Mouse (Mus musculus) intestine, embryonic 14.5 days (tissue): ENCODE results near the gene Gm26938. TPM values are rescaled to one million over a fixed set of nuclear protein-coding genes. Genes with fewer than 3 reads are reported as not detected.
A peak's percentile ranks its signal among the peaks of the same experiment; 100 is the strongest.

Experiments
- ATAC-seq: fragments of 200-750 bp; cut with Nextera tagmentation; replicated peaks from 2 replicates; pipeline ENCODE4 v1.8.0; 2017; ENCODE audit warnings: low read depth, moderate number of reproducible peaks, moderate TSS enrichment, moderate library complexity; ENCODE audit not compliant: low FRiP score, low TSS enrichment
- DNase-seq: peaks from one replicate; pipeline ENCODE4 v3.0.0-alpha.2; 2018; ENCODE audit warnings: low spot score
- H3K27ac ChIP-seq: fragments of 300-500 bp; sonication (generic); 2 replicates; pipeline ENCODE4 v1.5.1; 2014; ENCODE audit warnings: low read depth, mild to moderate bottlenecking, control low read depth
- H3K27me3 ChIP-seq: fragments of 300-500 bp; sonication (generic); replicated peaks from 2 replicates; pipeline ENCODE4 v1.6.1; 2014; ENCODE audit warnings: low read length, control low read depth; ENCODE audit not compliant: control insufficient read depth, insufficient read depth
- H3K36me3 ChIP-seq: fragments of 300-500 bp; sonication (generic); 2 replicates; pipeline ENCODE4 v1.6.1; 2014; ENCODE audit warnings: low read length, control low read depth; ENCODE audit not compliant: control insufficient read depth, insufficient read depth
- H3K4me1 ChIP-seq: fragments of 300-500 bp; sonication (generic); replicated peaks from 2 replicates; pipeline ENCODE4 v1.6.1; 2014; ENCODE audit warnings: low read length, control low read depth, mixed read lengths; ENCODE audit not compliant: control insufficient read depth, insufficient read depth
- H3K4me2 ChIP-seq: fragments of 300-500 bp; sonication (generic); 2 replicates; pipeline ENCODE4 v1.6.1; 2014; ENCODE audit warnings: low read length
- H3K4me3 ChIP-seq: fragments of 300-500 bp; sonication (generic); 2 replicates; pipeline ENCODE4 v1.5.1; 2014; ENCODE audit warnings: low read depth, low read length, control low read depth, mixed read lengths
- H3K9ac ChIP-seq: fragments of 300-500 bp; sonication (generic); 2 replicates; pipeline ENCODE4 v1.6.1; 2014; ENCODE audit warnings: mild to moderate bottlenecking, low read length
- H3K9me3 ChIP-seq: fragments of 300-500 bp; sonication (generic); 2 replicates; pipeline ENCODE4 v1.6.1; 2016; ENCODE audit warnings: low read length, control low read depth; ENCODE audit not compliant: control insufficient read depth
- WGBS: fragments of 180-500 bp; shearing (Covaris S2); extraction: QIAGEN DNeasy Blood & Tissue Kit; methylation state at CpG from one replicate; pipeline ENCODE4 v1.1.7; 2014; 5-methylcytosine and 5-hydroxymethylcytosine counted together
- polyA plus RNA-seq: library from polyadenylated mRNA; unstranded; fragments of >200 nt; fragmentation: Nextera tagmentation; extraction: Ambion mirVana; gene quantifications from 2 replicates; pipeline ENCODE4 v1.2.1, GENCODE M21; 2014

The Gm26938 gene
- polyA plus RNA-seq, result not detected in 2 replicates

- no peaks in the 10 kb centered on the region for H3K27me3 ChIP-seq
- peak within 1 kb of the TSS; percentile 100 for H3K4me2 ChIP-seq
- H3K4me3 ChIP-seq, result peak within 1 kb of the TSS; percentile 98
- H3K36me3 ChIP-seq, result peaks cover 27% of the 10 kb centered on the region
- WGBS, result under 1% methylated on average over 43 of the region's 43 CpGs
- peak within 1 kb of the TSS; percentile 78 for H3K9ac ChIP-seq
- H3K9me3 ChIP-seq, result no peaks in the 10 kb centered on the region
- ATAC-seq (peak; percentile 67), DNase-seq (peak; percentile 100)
- peaks cover 20% of the 10 kb centered on the region for H3K4me1 ChIP-seq
- peak within 1 kb of the TSS; percentile 44; the same call in 1 of the 2 replicates for H3K27ac ChIP-seq
These were observed at the start of gene Gm26938, which contains the start of gene Psmg3 for GRCm38 (mm10) chr5:139826357-139827055. Gene Gm26938 (minus strand): TSS chr5:139826407. Gene Psmg3 (minus strand): TSS chr5:139826885.

- no peaks in the 10 kb centered on the region for H3K27me3 ChIP-seq
- 64% methylated on average over 1 of the region's 1 CpGs for WGBS
- no peak overlapping the region for H3K4me2 ChIP-seq
- H3K9me3 ChIP-seq, result no peaks in the 10 kb centered on the region
- H3K4me3 ChIP-seq, result no peak overlapping the region
- no peak for DNase-seq
- H3K9ac ChIP-seq, result no peak overlapping the region
- no peaks in the 10 kb centered on the region for H3K4me1 ChIP-seq
- H3K36me3 ChIP-seq, result no peaks in the 10 kb centered on the region
- no peak for ATAC-seq
- H3K27ac ChIP-seq, result no peak overlapping the region
These were observed 45.3 kb upstream of the Gm26938 start for GRCm38 (mm10) chr5:139871526-139871925.

GRCm38 (mm10) chr5:139870886-139871285 lies 44.7 kb upstream of the Gm26938 start:
- 15% methylated on average over 4 of the region's 4 CpGs for WGBS
- Histone ChIP-seq H3K4me2 (no peak overlapping the region), H3K27me3 (no peaks in the 10 kb centered on the region), H3K9me3 (no peaks in the 10 kb centered on the region), H3K27ac (no peak overlapping the region), H3K4me3 (no peak overlapping the region), H3K36me3 (no peaks in the 10 kb centered on the region), H3K9ac (no peak overlapping the region), H3K4me1 (no peaks in the 10 kb centered on the region)
- no peak for ATAC-seq
- no peak for DNase-seq

DNA sequence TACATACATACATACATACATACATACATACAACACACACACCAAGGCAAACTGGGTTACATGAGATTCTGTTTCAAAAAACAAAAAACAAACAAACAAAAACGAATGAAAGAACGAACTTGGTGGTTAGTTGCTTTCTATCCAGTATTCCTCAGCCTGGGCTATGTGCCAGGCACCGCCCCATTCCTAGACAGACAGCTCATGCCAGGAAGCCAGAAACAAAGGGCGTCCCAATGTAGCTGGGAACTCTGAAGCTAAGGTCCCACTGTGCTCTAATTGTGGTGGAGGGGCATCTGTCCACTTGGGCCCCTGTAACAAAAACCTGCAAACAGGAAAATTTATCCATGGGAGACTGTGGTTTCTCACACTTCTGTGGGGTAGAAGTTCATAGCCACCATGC lies 36.6 kb upstream of the Gm26938 start:
- H3K4me3 ChIP-seq, result no peak overlapping the region
- DNase-seq (no peak), ATAC-seq (no peak)
- WGBS, result 58% methylated on average over 4 of the region's 4 CpGs
- H3K4me2 ChIP-seq, result no peak overlapping the region
- no peak overlapping the region for H3K27ac ChIP-seq
- H3K9ac ChIP-seq, result no peak overlapping the region
- H3K9me3 ChIP-seq, result no peaks in the 10 kb centered on the region
- no peaks in the 10 kb centered on the region for H3K36me3 ChIP-seq
- H3K4me1 ChIP-seq, result no peaks in the 10 kb centered on the region
- no peaks in the 10 kb centered on the region for H3K27me3 ChIP-seq

- no peak for ATAC-seq
- no peak overlapping the region for H3K4me2 ChIP-seq
- no peaks in the 10 kb centered on the region for H3K4me1 ChIP-seq
- no peak for DNase-seq
- H3K27ac ChIP-seq, result no peak overlapping the region
- 45% methylated on average over 15 of the region's 15 CpGs for WGBS
- no peaks in the 10 kb centered on the region for H3K36me3 ChIP-seq
- H3K27me3 ChIP-seq, result no peaks in the 10 kb centered on the region
- no peak overlapping the region for H3K4me3 ChIP-seq
- no peak overlapping the region for H3K9ac ChIP-seq
- H3K9me3 ChIP-seq, result no peaks in the 10 kb centered on the region
These were observed 34.3 kb upstream of the Gm26938 start for GRCm38 (mm10) chr5:139860328-139861104.

- no peak overlapping the region for H3K27ac ChIP-seq
- DNase-seq (no peak), ATAC-seq (no peak)
- H3K4me1 ChIP-seq, result no peaks in the 10 kb centered on the region
- H3K4me2 ChIP-seq, result no peak overlapping the region
- H3K4me3 ChIP-seq, result no peak overlapping the region
- H3K27me3 ChIP-seq, result no peaks in the 10 kb centered on the region
- H3K9me3 ChIP-seq, result no peaks in the 10 kb centered on the region; the same call in 1 of the 2 replicates
- H3K36me3 ChIP-seq, result no peaks in the 10 kb centered on the region
- no peak overlapping the region for H3K9ac ChIP-seq
- 79% methylated on average over 12 of the region's 12 CpGs for WGBS
These were observed 23.6 kb upstream of the Gm26938 start for GRCm38 (mm10) chr5:139849626-139850320.

GRCm38 (mm10) chr5:139839142-139839541 lies 12.9 kb upstream of the Gm26938 start:
- Histone ChIP-seq H3K4me1 (no peaks in the 10 kb centered on the region), H3K27ac (no peak overlapping the region), H3K4me3 (no peak overlapping the region), H3K36me3 (no peaks in the 10 kb centered on the region), H3K27me3 (no peaks in the 10 kb centered on the region), H3K9ac (no peak overlapping the region), H3K9me3 (peaks cover 3% of the 10 kb centered on the region), H3K4me2 (no peak overlapping the region)
- ATAC-seq (0 out of 2 replicates have a peak, but pooled peaks have one; percentile 14), DNase-seq (no peak)
- WGBS, result 54% methylated on average over 3 of the region's 3 CpGs

DNA sequence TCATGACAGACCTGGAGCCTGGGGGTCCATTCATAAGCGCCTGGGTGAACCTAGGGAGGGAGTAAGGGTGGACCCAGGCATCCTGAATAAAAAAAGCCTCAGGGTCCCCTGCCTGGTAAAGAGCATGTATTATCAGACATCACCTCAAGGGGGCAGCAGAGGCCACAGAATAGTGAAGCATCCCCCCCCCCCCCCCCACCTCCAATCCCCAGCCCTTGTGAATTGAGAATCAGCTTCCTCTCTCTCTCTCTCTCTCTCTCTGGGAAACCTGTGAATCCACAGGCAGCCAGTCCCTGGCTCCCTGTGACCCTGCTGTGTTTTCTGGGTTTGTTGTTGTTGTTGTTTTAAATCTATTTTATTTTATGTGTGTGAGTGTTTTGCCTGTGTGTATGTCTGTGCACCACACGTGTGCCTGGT lies 12.3 kb upstream of the Gm26938 start:
- Histone ChIP-seq H3K36me3 (no peaks in the 10 kb centered on the region), H3K27ac (no peak overlapping the region), H3K9ac (no peak overlapping the region), H3K9me3 (no peaks in the 10 kb centered on the region), H3K4me1 (no peaks in the 10 kb centered on the region), H3K4me3 (no peak overlapping the region), H3K27me3 (no peaks in the 10 kb centered on the region), H3K4me2 (no peak overlapping the region)
- ATAC-seq (peak; percentile 62), DNase-seq (peak; percentile 88)
- 21% methylated on average over 2 of the region's 2 CpGs for WGBS
